Mouse (Mus musculus) heart, embryonic 16.5 days (tissue): ENCODE measurements around the gene Olfr1373. TPM values are rescaled to one million over a fixed set of nuclear protein-coding genes. Genes with fewer than 3 reads are reported as not detected.
"Not testable (repeated sequence)": the region's sequence is repeated elsewhere in the genome, so short reads cannot be mapped to it uniquely, and the experiment has no call there.

Source experiments
- ATAC-seq: fragments of 200-750 bp; cut with Nextera tagmentation; replicated peaks from 2 replicates; pipeline ENCODE4 v1.8.0; 2017; ENCODE audit warnings: moderate number of reproducible peaks; ENCODE audit not compliant: insufficient read depth, low FRiP score; ENCODE audit errors: extremely low read depth
- H3K27ac ChIP-seq: fragments of 300-500 bp; sonication (generic); 2 replicates; pipeline ENCODE4 v1.5.1; 2014; ENCODE audit warnings: mild to moderate bottlenecking, low read length, control low read depth, moderate library complexity
- H3K27me3 ChIP-seq: fragments of 300-500 bp; sonication (generic); 2 replicates; pipeline ENCODE4 v1.6.1; 2014; ENCODE audit warnings: low read length, mixed read lengths; ENCODE audit not compliant: control insufficient read depth, insufficient read depth
- H3K36me3 ChIP-seq: fragments of 300-500 bp; sonication (generic); 2 replicates; pipeline ENCODE4 v1.6.1; 2014; ENCODE audit not compliant: control insufficient read depth, insufficient read depth
- H3K4me1 ChIP-seq: fragments of 300-500 bp; sonication (generic); 2 replicates; pipeline ENCODE4 v1.6.1; 2014; ENCODE audit warnings: low read length, mixed read lengths; ENCODE audit not compliant: control insufficient read depth, insufficient read depth
- H3K4me2 ChIP-seq: fragments of 300-500 bp; sonication (generic); 2 replicates; pipeline ENCODE4 v1.6.1; 2014; ENCODE audit warnings: low read depth, mild to moderate bottlenecking, control low read depth, low read length
- H3K4me3 ChIP-seq: fragments of 300-500 bp; sonication (generic); 2 replicates; pipeline ENCODE4 v1.5.1; 2014; ENCODE audit warnings: mild to moderate bottlenecking, control low read depth, low read length
- H3K9ac ChIP-seq: fragments of 300-500 bp; sonication (generic); 2 replicates; pipeline ENCODE4 v1.6.1; 2014; ENCODE audit warnings: low read length, control low read depth
- H3K9me3 ChIP-seq: fragments of 300-500 bp; sonication (generic); replicated peaks from 2 replicates; pipeline ENCODE4 v1.6.1; 2016; ENCODE audit warnings: low read length; ENCODE audit not compliant: control insufficient read depth
- WGBS: fragments of 180-500 bp; shearing (Covaris S2); extraction: QIAGEN DNeasy Blood & Tissue Kit; methylation state at CpG from one replicate; pipeline ENCODE4 v1.1.7; 2014; 5-methylcytosine and 5-hydroxymethylcytosine counted together
- polyA plus RNA-seq: library from polyadenylated mRNA; unstranded; fragments of >200 nt; fragmentation: Nextera tagmentation; extraction: Ambion mirVana; gene quantifications from 2 replicates; pipeline ENCODE4 v1.2.1, GENCODE M21; 2015

The Olfr1373 gene
- polyA plus RNA-seq, 1 experiment from 2014 or later = not detected

DNA sequence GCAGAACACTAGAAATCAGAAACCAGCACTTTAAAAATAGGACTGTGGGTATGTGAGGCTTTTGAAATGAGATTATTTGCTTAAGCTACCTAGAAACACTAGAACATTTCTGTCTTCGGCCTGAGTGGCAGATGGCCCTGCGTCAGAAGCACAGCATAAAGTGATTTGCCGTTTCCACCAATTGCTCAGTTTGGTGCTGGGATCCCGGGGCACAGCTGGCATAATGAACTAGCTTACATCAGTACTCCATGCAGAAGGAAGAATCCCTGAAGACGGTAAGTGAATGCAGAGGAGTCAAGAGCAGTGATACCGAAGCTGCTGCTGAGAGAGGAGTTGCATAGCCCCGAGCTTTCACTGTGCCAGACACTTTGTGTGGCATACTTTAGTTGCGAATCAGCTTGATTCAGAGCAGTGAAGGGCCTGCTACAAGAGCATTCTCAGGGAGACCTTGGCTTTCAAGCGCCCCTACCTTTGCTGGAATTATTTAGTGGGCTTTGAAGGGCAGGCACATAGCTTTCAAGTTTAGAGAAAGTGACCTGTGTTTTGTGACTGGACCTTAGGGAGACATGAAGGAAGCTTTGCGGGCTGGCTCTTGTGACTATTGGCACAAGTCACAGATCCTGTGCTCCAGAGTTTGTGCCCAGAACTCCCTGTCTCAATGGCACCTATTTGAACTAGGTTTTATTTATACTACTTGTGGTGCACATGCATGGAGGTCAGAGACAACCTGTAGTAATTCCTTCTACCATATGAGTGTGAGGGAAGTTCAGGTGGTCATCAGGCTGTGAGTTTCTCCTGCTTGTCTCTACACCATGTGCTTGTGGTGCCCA lies 15.5 kb downstream of the Olfr1373 start:
- H3K9me3 ChIP-seq = peaks cover 3% of the 10 kb centered on the region; the same call in 1 of the 2 replicates
- no peak overlapping the region for H3K4me2 ChIP-seq
- H3K9ac ChIP-seq = no peak overlapping the region
- no peaks in the 10 kb centered on the region for H3K27me3 ChIP-seq
- no peak for ATAC-seq
- no peak overlapping the region for H3K4me3 ChIP-seq
- 56% methylated on average over 10 of the region's 10 CpGs for WGBS
- peaks cover 17% of the 10 kb centered on the region for H3K4me1 ChIP-seq
- H3K36me3 ChIP-seq = peaks cover 13% of the 10 kb centered on the region
- peak overlapping the region; percentile 73 for H3K27ac ChIP-seq

GRCm38 (mm10) chr11:52129171-52129570 lies 16.2 kb downstream of the Olfr1373 start:
- Histone ChIP-seq H3K27me3 (no peaks in the 10 kb centered on the region), H3K4me1 (peaks cover 17% of the 10 kb centered on the region), H3K4me3 (no peak overlapping the region), H3K9me3 (peaks cover 2% of the 10 kb centered on the region; the same call in 1 of the 2 replicates), H3K36me3 (peaks cover 19% of the 10 kb centered on the region), H3K4me2 (no peak overlapping the region), H3K9ac (no peak overlapping the region), H3K27ac (peak overlapping the region; percentile 73)
- 29% methylated on average over 3 of the region's 3 CpGs for WGBS
- no peak for ATAC-seq

- H3K4me1 ChIP-seq = peaks cover 17% of the 10 kb centered on the region
- H3K27ac ChIP-seq = no peak overlapping the region
- 62% methylated on average over 5 of the region's 5 CpGs for WGBS
- H3K27me3 ChIP-seq = no peaks in the 10 kb centered on the region
- H3K9ac ChIP-seq = no peak overlapping the region
- peaks cover 24% of the 10 kb centered on the region for H3K36me3 ChIP-seq
- no peak overlapping the region for H3K4me3 ChIP-seq
- H3K4me2 ChIP-seq = no peak overlapping the region
- H3K9me3 ChIP-seq = no peaks in the 10 kb centered on the region
- ATAC-seq = no peak
These were observed 16.8 kb downstream of the Olfr1373 start for GRCm38 (mm10) chr11:52128316-52129061.

DNA sequence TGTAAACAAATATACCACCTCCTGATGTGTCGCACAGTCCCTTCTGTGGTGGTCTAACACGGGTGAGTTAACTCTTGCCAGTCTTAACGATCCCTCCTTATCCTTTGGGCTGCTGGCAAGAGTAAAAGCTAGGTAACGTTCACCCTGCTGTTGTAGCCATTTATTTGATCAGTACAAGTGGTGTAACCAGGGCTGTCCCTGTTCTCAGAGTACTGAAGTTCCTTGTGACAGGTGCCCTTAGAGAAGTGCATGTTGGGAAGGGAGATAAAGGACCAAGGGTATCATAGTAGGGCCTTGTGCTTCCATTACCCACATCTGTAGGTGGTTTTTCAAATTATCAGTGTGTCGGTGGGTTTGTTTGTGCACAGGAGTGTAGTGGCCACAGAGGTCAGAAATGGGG lies 17.6 kb downstream of the Olfr1373 start:
- ATAC-seq = no peak
- 61% methylated on average over 5 of the region's 5 CpGs for WGBS

GRCm38 (mm10) chr11:52127169-52127568 lies 18.2 kb downstream of the Olfr1373 start:
- Histone ChIP-seq H3K27me3 (no peaks in the 10 kb centered on the region), H3K4me1 (peaks cover 17% of the 10 kb centered on the region), H3K36me3 (peaks cover 32% of the 10 kb centered on the region), H3K4me3 (no peak overlapping the region), H3K9ac (no peak overlapping the region), H3K27ac (no peak overlapping the region), H3K9me3 (no peaks in the 10 kb centered on the region), H3K4me2 (no peak overlapping the region)
- ATAC-seq = no peak
- 73% methylated on average over 3 of the region's 3 CpGs for WGBS

More for the DNA sequence above, 17.6 kb downstream of the Olfr1373 start:
- no peak overlapping the region for H3K9ac ChIP-seq
- no peaks in the 10 kb centered on the region for H3K9me3 ChIP-seq
- H3K36me3 ChIP-seq = peaks cover 27% of the 10 kb centered on the region
- H3K27ac ChIP-seq = no peak overlapping the region
- H3K27me3 ChIP-seq = no peaks in the 10 kb centered on the region
- no peak overlapping the region for H3K4me3 ChIP-seq
- peaks cover 17% of the 10 kb centered on the region for H3K4me1 ChIP-seq
- no peak overlapping the region for H3K4me2 ChIP-seq

GRCm38 (mm10) chr11:52124468-52124867 lies 20.9 kb downstream of the Olfr1373 start:
- no peak for ATAC-seq
- no peak overlapping the region for H3K4me3 ChIP-seq
- peaks cover 4% of the 10 kb centered on the region; the same call in 1 of the 2 replicates for H3K9me3 ChIP-seq
- 90% methylated on average over 4 of the region's 4 CpGs for WGBS
- no peak overlapping the region for H3K9ac ChIP-seq
- H3K4me2 ChIP-seq = no peak overlapping the region
- peaks cover 9% of the 10 kb centered on the region for H3K4me1 ChIP-seq
- H3K36me3 ChIP-seq = peaks cover 57% of the 10 kb centered on the region
- no peak overlapping the region for H3K27ac ChIP-seq
- H3K27me3 ChIP-seq = no peaks in the 10 kb centered on the region

DNA sequence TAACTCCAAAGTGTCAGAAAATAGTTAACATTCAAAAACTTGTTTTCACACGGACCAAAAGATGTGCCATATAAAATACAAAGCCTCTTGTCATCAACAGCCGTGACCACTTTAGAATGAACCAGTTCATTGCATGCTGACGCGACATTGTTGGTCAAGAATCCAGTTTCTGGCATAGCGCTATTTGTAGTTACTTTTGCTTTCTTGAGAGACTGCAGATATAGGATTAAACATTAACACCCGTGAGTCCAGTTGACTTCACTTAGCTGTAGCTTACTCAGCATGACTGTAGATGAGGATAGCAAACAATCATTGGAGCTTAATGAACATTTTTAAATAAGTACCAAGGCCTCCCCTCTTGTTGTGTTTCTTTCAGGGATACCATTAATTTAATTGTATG lies 23.3 kb downstream of the Olfr1373 start:
- Histone ChIP-seq H3K4me2 (no peak overlapping the region), H3K4me3 (no peak overlapping the region), H3K9ac (no peak overlapping the region), H3K27me3 (no peaks in the 10 kb centered on the region), H3K4me1 (no peaks in the 10 kb centered on the region), H3K36me3 (peaks cover 74% of the 10 kb centered on the region), H3K27ac (no peak overlapping the region), H3K9me3 (peaks cover 4% of the 10 kb centered on the region; the same call in 1 of the 2 replicates)
- 87% methylated on average over 6 of the region's 6 CpGs for WGBS
- ATAC-seq = no peak

DNA sequence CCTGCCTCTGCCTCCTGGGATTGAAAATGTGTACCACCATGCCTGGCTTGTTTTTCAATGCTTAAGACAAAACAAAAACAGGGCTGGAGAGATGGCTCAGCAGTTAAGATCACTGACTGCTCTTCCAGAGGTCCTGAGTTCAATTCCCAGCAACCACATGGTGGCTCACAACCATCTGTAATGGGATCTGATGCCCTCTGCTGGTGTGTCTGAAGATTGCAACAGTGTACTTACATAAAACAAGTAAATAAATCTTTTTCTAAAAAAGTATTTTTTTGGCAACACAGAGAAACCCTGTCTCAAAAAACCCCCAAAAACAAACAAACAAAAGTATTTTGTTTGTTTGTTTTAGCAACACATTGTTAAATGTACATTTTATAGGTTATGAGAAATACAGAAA lies 24.9 kb downstream of the Olfr1373 start:
- not testable (repeated sequence) for H3K27ac ChIP-seq, ATAC-seq, H3K4me3 ChIP-seq, H3K4me2 ChIP-seq, H3K9me3 ChIP-seq, H3K9ac ChIP-seq, H3K4me1 ChIP-seq, H3K27me3 ChIP-seq
- H3K36me3 ChIP-seq = peaks cover 73% of the 10 kb centered on the region

DNA sequence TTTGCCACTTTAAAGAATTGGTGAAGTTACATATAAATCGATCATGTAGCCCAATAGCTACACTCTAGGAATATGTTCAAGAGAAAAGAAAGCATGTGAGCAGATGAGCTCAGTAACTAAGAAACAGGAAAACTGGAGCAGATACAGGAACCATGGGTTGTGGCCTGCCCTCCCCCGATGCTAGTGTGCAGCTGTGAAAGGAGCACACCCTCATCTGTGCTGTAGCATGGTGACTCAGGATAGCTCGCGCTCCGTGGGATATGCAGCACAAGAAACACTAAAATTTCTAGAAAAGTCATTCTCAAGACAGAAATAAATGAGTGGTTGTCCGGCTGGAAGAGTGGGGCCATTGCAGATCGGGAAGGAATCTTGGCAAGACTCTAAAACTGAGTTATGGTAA lies 28.2 kb downstream of the Olfr1373 start:
- peaks cover 61% of the 10 kb centered on the region for H3K36me3 ChIP-seq
- H3K9me3 ChIP-seq = peaks cover 4% of the 10 kb centered on the region; the same call in 1 of the 2 replicates
- no peak overlapping the region for H3K27ac ChIP-seq
- 94% methylated on average over 7 of the region's 7 CpGs for WGBS
- H3K4me1 ChIP-seq = no peaks in the 10 kb centered on the region
- ATAC-seq = no peak
- H3K4me2 ChIP-seq = no peak overlapping the region
- no peaks in the 10 kb centered on the region for H3K27me3 ChIP-seq
- H3K9ac ChIP-seq = no peak overlapping the region
- H3K4me3 ChIP-seq = no peak overlapping the region
